Mouse (Mus musculus): ENCODE measurements around the gene Clpx. TPM values are rescaled to one million over a fixed set of nuclear protein-coding genes. Genes with fewer than 3 reads are reported as not detected.
A peak's percentile ranks its signal among the peaks of the same experiment; 100 is the strongest.

The Clpx gene
- total and polyA plus RNA-seq, 3 experiments = 32.4 to 38.8 TPM; not detected in 1

GRCm38 (mm10) chr9:65302327-65302983 is 8.4 kb downstream of the Clpx start:
- no peaks in the 10 kb centered on the region for H3K9me3 ChIP-seq (replicated peaks; ENCODE audit: insufficient read depth, low read length)
- no peak overlapping the region for H3K9ac ChIP-seq (ENCODE audit: control insufficient read depth, low read depth, low read length, poor library complexity, severe bottlenecking)
- H3K27ac ChIP-seq (ENCODE audit: control insufficient read depth, low read depth, low read length) = no peak overlapping the region
- TF ChIP-seq GATA1 (IDR thresholded peaks at IDR 0.05; ENCODE audit: low read depth, low read length) (no peak), SMC3 (IDR thresholded peaks at IDR 0.05; ENCODE audit: low read depth, low read length) (no peak), UBTF (IDR thresholded peaks at IDR 0.05; ENCODE audit: borderline replicate concordance, insufficient read depth, low read depth, low read length) (no peak), MXI1 (IDR thresholded peaks at IDR 0.05; ENCODE audit: low read depth, low read length) (no peak), MAFK (IDR thresholded peaks at IDR 0.05; ENCODE audit: borderline replicate concordance, low read depth, low read length) (no peak), NELFE (IDR thresholded peaks at IDR 0.05; ENCODE audit: low read depth, low read length) (no peak), USF2 (IDR thresholded peaks at IDR 0.05; ENCODE audit: borderline replicate concordance in 1 of 2, insufficient read depth in 1 of 2, low read depth in 1 of 2, low read length in 2 of 2) (no peak), CHD2 (IDR thresholded peaks at IDR 0.05; ENCODE audit: low read length) (no peak), POLR2AphosphoS2 (IDR thresholded peaks at IDR 0.05; ENCODE audit: low read length) (no peak), E2F4 (IDR thresholded peaks at IDR 0.05; ENCODE audit: borderline replicate concordance, low read depth, low read length) (no peak), ZC3H11A (IDR thresholded peaks at IDR 0.05; ENCODE audit: low read depth, low read length) (no peak), RCOR1 (IDR thresholded peaks at IDR 0.05; ENCODE audit: low read depth, low read length) (no peak), EP300 (IDR thresholded peaks at IDR 0.05; ENCODE audit: low read depth in 1 of 2, low read length in 2 of 2) (no peak), JUND (IDR thresholded peaks at IDR 0.05; ENCODE audit: low read depth, low read length) (no peak), ZMIZ1 (IDR thresholded peaks at IDR 0.05; ENCODE audit: low read depth, low read length) (no peak), POLR2AphosphoS5 (IDR thresholded peaks at IDR 0.05; ENCODE audit: borderline replicate concordance, low read depth, low read length) (no peak), USF1 (IDR thresholded peaks at IDR 0.05; ENCODE audit: low read depth, low read length) (no peak)
- peaks cover 2 to 22% of the 10 kb centered on the region in 2 experiments; a peak in 2 of 4 replicates for H3K36me3 ChIP-seq (ENCODE audit: control insufficient read depth in 1 of 2, insufficient read depth in 2 of 2, low read length in 2 of 2)
- no peaks in the 10 kb centered on the region for H3K27me3 ChIP-seq (ENCODE audit: control insufficient read depth in 1 of 2, insufficient read depth in 2 of 2, low read length in 2 of 2)
- H3K4me1 ChIP-seq (ENCODE audit: control insufficient read depth in 1 of 2, insufficient read depth in 2 of 2, low read length in 2 of 2) = no peaks in the 10 kb centered on the region
- 0 out of 2 replicates have a peak, but pooled peaks cover 1% of the 10 kb centered on the region for H3K79me2 ChIP-seq (ENCODE audit: control insufficient read depth, insufficient read depth, low read length, poor library complexity)
- no peak overlapping the region for H3K4me3 ChIP-seq (ENCODE audit: control insufficient read depth in 1 of 2, insufficient read depth in 1 of 2, low read depth in 2 of 2, low read length in 2 of 2)
- DNase-seq (ENCODE audit: low read depth, low spot score) = peak; percentile 11

DNA sequence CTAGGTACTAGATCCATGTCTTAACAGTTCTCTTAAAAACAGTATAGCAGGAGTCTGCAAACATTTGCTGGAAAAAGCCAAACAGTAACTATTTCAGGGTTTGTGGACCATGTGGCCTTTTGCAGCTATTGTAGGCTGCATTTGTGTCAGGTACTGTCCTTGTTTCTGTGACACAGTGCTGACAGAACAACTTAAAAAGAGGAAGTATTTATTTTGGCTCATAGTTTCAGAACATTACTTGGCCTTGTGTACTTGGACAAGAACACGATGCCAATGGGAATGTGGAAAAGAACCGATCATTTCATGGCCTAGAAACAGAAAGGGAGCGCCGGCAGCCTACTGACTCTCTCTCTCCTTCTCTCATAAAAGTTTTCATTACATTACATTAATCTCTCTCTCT is 9.5 kb downstream of the Clpx start:
- Histone ChIP-seq H3K27me3 (ENCODE audit: control insufficient read depth in 1 of 2, insufficient read depth in 2 of 2, low read length in 2 of 2) (no peaks in the 10 kb centered on the region), H3K9ac (ENCODE audit: control insufficient read depth, low read depth, low read length, poor library complexity, severe bottlenecking) (no peak overlapping the region), H3K4me1 (ENCODE audit: control insufficient read depth in 1 of 2, insufficient read depth in 2 of 2, low read length in 2 of 2) (no peaks in the 10 kb centered on the region), H3K27ac (ENCODE audit: control insufficient read depth, low read depth, low read length) (no peak overlapping the region), H3K9me3 (replicated peaks; ENCODE audit: insufficient read depth, low read length) (no peaks in the 10 kb centered on the region), H3K36me3 (ENCODE audit: control insufficient read depth in 1 of 2, insufficient read depth in 2 of 2, low read length in 2 of 2) (peaks cover 2 to 28% of the 10 kb centered on the region in 2 experiments; a peak in 2 of 4 replicates), H3K79me2 (ENCODE audit: control insufficient read depth, insufficient read depth, low read length, poor library complexity) (0 out of 2 replicates have a peak, but pooled peaks cover 1% of the 10 kb centered on the region), H3K4me3 (ENCODE audit: control insufficient read depth in 1 of 2, insufficient read depth in 1 of 2, low read depth in 2 of 2, low read length in 2 of 2) (no peak overlapping the region)
- peak; percentile 17 for DNase-seq (ENCODE audit: low read depth, low spot score)
- TF ChIP-seq TAL1 (IDR thresholded peaks at IDR 0.05; ENCODE audit: low read length) (no peak), MEF2A (IDR thresholded peaks at IDR 0.05; ENCODE audit: extremely low read depth, insufficient replicate concordance, low read depth, low read length, poor library complexity, severe bottlenecking) (no peak), TCF12 (IDR thresholded peaks at IDR 0.05; ENCODE audit: low read depth, low read length) (no peak), UBTF (IDR thresholded peaks at IDR 0.05; ENCODE audit: borderline replicate concordance, insufficient read depth, low read depth, low read length) (no peak), ZMIZ1 (IDR thresholded peaks at IDR 0.05; ENCODE audit: low read depth, low read length) (no peak), POLR2A (IDR thresholded peaks at IDR 0.05; ENCODE audit: control insufficient read depth in 1 of 2, insufficient read depth in 1 of 2, low read depth in 1 of 2, low read length in 2 of 2, poor library complexity in 1 of 2) (no peak), RCOR1 (IDR thresholded peaks at IDR 0.05; ENCODE audit: low read depth, low read length) (no peak), SMC3 (IDR thresholded peaks at IDR 0.05; ENCODE audit: low read depth, low read length) (no peak), GABPA (IDR thresholded peaks at IDR 0.05; ENCODE audit: low read depth, low read length) (no peak), TBP (IDR thresholded peaks at IDR 0.05; ENCODE audit: low read depth, low read length) (no peak), GATA1 (IDR thresholded peaks at IDR 0.05; ENCODE audit: low read depth, low read length) (no peak), USF1 (IDR thresholded peaks at IDR 0.05; ENCODE audit: low read depth, low read length) (no peak), MAX (IDR thresholded peaks at IDR 0.05; ENCODE audit: low read length) (no peak), MYB (IDR thresholded peaks at IDR 0.05; ENCODE audit: low read depth, low read length) (no peak), POLR2AphosphoS2 (IDR thresholded peaks at IDR 0.05; ENCODE audit: low read length) (no peak), NRF1 (IDR thresholded peaks at IDR 0.05; ENCODE audit: insufficient read depth, low read depth, low read length, poor library complexity, severe bottlenecking) (no peak)
